Mouse (Mus musculus) telencephalon, adult 2 months (tissue): ENCODE results near the gene Sox18.
A peak's percentile ranks its signal among the peaks of the same experiment; 100 is the strongest.

Experiments used
- DNase-seq: peaks from one replicate; pipeline ENCODE4 v3.0.0-alpha.2; 2011; ENCODE audit warnings: low read depth, low spot score

Gene Sox18

GRCm38 (mm10) chr2:181680716-181681117 lies 9.3 kb upstream of the Sox18 start:
- no peak for DNase-seq

GRCm38 (mm10) chr2:181679951-181680715 lies 8.7 kb upstream of the Sox18 start, which contains the start of gene Tcea2:
Gene Tcea2, plus strand, starts transcription at chr2:181680310.
- no peak for DNase-seq

GRCm38 (mm10) chr2:181678780-181679179 lies 7.3 kb upstream of the Sox18 start:
- DNase-seq = peak; percentile 81

GRCm38 (mm10) chr2:181677755-181678098 lies 6.3 kb upstream of the Sox18 start:
- DNase-seq = no peak

- no peak for DNase-seq
Measured at GRCm38 (mm10) chr2:181677096-181677754, 5.8 kb upstream of the Sox18 start.

- no peak for DNase-seq
Measured at GRCm38 (mm10) chr2:181676424-181676823, 5.0 kb upstream of the Sox18 start.

- DNase-seq = no peak
Measured at GRCm38 (mm10) chr2:181675454-181675853, 4.0 kb upstream of the Sox18 start.

- no peak for DNase-seq
Measured at GRCm38 (mm10) chr2:181674934-181675333, 3.5 kb upstream of the Sox18 start.

GRCm38 (mm10) chr2:181673501-181673900 lies 2.1 kb upstream of the Sox18 start:
- DNase-seq = no peak

- DNase-seq = no peak
Measured at GRCm38 (mm10) chr2:181671984-181672383, 544 bp upstream of the Sox18 start.

- no peak for DNase-seq
Measured at GRCm38 (mm10) chr2:181670913-181671311, 528 bp downstream of the Sox18 start.

GRCm38 (mm10) chr2:181670285-181670912 lies 1.0 kb downstream of the Sox18 start:
- no peak for DNase-seq

GRCm38 (mm10) chr2:181663298-181663630 lies 8.2 kb downstream of the Sox18 start:
- no peak for DNase-seq

GRCm38 (mm10) chr2:181662620-181663297 lies 8.7 kb downstream of the Sox18 start:
- DNase-seq = no peak

- DNase-seq = peak; percentile 67
Measured at GRCm38 (mm10) chr2:181659609-181660055, 11.8 kb downstream of the Sox18 start.

GRCm38 (mm10) chr2:181658930-181659555 lies 12.4 kb downstream of the Sox18 start:
- no peak for DNase-seq

- DNase-seq = no peak
Measured at GRCm38 (mm10) chr2:181658528-181658927, 12.9 kb downstream of the Sox18 start.

- no peak for DNase-seq
Measured at GRCm38 (mm10) chr2:181657441-181657840, 14.0 kb downstream of the Sox18 start.

- no peak for DNase-seq
Measured at GRCm38 (mm10) chr2:181656734-181657133, 14.7 kb downstream of the Sox18 start, which contains the start of gene Gm29797. Gene Gm29797, plus strand, starts transcription at chr2:181657034.

GRCm38 (mm10) chr2:181653523-181653922 lies 17.9 kb downstream of the Sox18 start:
- no peak for DNase-seq

- DNase-seq = no peak
Measured at GRCm38 (mm10) chr2:181653065-181653464, 18.4 kb downstream of the Sox18 start.

- no peak for DNase-seq
Measured at GRCm38 (mm10) chr2:181648926-181649325, 22.5 kb downstream of the Sox18 start.
